Mouse (Mus musculus) lung, postnatal 0 days (tissue): ENCODE results near the gene Tfap2c. TPM values are rescaled to one million over a fixed set of nuclear protein-coding genes. Genes with fewer than 3 reads are reported as not detected.

Experiments
- ATAC-seq: fragments of 200-750 bp; cut with Nextera tagmentation; 2 replicates; pipeline ENCODE4 v1.8.0; 2017; ENCODE audit warnings: moderate library complexity
- DNase-seq: peaks from one replicate; pipeline ENCODE4 v3.0.0-alpha.2; 2016; ENCODE audit warnings: low spot score
- H3K27ac ChIP-seq: fragments of 300-500 bp; sonication (generic); 2 replicates; pipeline ENCODE4 v1.5.1; 2014; ENCODE audit warnings: antibody characterized with exemption, mild to moderate bottlenecking, low read length, mixed read lengths
- H3K27me3 ChIP-seq: fragments of 300-500 bp; sonication (generic); replicated peaks from 2 replicates; pipeline ENCODE4 v1.6.1; 2014; ENCODE audit warnings: low read length, mixed read lengths; ENCODE audit not compliant: insufficient read depth
- H3K36me3 ChIP-seq: fragments of 300-500 bp; sonication (generic); 2 replicates; pipeline ENCODE4 v1.6.1; 2014; ENCODE audit warnings: low read length, mixed read lengths; ENCODE audit not compliant: insufficient read depth
- H3K4me1 ChIP-seq: fragments of 300-500 bp; sonication (generic); 2 replicates; pipeline ENCODE4 v1.6.1; 2014; ENCODE audit warnings: antibody characterized with exemption, low read depth, low read length, mixed read lengths; ENCODE audit not compliant: insufficient read depth
- H3K4me2 ChIP-seq: fragments of 300-500 bp; sonication (generic); replicated peaks from 2 replicates; pipeline ENCODE4 v1.6.1; 2014; ENCODE audit warnings: low read depth, mild to moderate bottlenecking, low read length, moderate library complexity, mixed read lengths
- H3K4me3 ChIP-seq: fragments of 300-500 bp; sonication (generic); 2 replicates; pipeline ENCODE4 v1.5.1; 2014; ENCODE audit warnings: low read depth, low read length
- H3K9ac ChIP-seq: fragments of 300-500 bp; sonication (generic); replicated peaks from 2 replicates; pipeline ENCODE4 v1.6.1; 2014; ENCODE audit warnings: low read depth, mild to moderate bottlenecking
- H3K9me3 ChIP-seq: fragments of 300-500 bp; sonication (generic); 2 replicates; pipeline ENCODE4 v1.6.1; 2016; ENCODE audit warnings: low read length, mixed read lengths
- CTCF ChIP-seq: IDR thresholded peaks from 2 replicates; pipeline ENCODE4 v1.5.1; 2016; ENCODE audit warnings: antibody characterized with exemption, mild to moderate bottlenecking
- EP300 ChIP-seq: IDR thresholded peaks from 2 replicates; pipeline ENCODE4 v1.6.1; 2016; ENCODE audit warnings: antibody characterized with exemption, mild to moderate bottlenecking, control low read depth
- WGBS: fragments of 180-500 bp; shearing (Covaris S2); extraction: QIAGEN DNeasy Blood & Tissue Kit; methylation state at CpG from one replicate; pipeline ENCODE4 v1.1.7; 2014; 5-methylcytosine and 5-hydroxymethylcytosine counted together
- polyA plus RNA-seq: library from polyadenylated mRNA; unstranded; fragments of >200 nt; fragmentation: Nextera tagmentation; extraction: Ambion mirVana; gene quantifications from 2 replicates; pipeline ENCODE4 v1.2.1, GENCODE M21; 2015

The Tfap2c gene
- polyA plus RNA-seq, 1 experiment from 2014 or later, result not detected

DNA sequence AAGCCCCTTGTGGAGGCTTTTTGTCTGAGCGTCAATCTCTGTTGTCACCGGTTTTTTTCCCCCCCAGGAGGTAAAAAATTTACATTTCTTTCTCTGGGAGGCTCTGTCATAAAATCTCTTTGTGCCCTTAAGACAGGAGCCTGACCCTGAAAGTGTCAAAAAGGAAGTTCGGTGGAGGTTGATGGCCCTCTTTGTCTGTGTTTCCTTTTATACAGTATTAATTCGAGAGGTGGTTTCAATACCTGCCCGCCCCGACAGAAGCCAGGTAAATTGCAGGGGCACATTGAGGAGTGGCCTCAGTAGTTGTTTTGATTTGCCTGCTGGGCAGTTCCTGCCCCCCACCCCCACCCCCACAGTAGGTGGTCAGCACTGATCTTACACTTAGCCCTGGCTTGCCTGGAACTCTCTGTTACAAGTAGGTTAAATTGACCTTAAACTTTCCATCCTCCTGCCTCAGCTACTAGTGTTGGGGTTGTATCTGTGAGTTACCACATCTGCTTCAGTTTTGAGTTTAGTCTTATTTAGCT is 4.7 kb upstream of the Tfap2c start:
- WGBS, result 19% methylated on average over 6 of the region's 6 CpGs

DNA sequence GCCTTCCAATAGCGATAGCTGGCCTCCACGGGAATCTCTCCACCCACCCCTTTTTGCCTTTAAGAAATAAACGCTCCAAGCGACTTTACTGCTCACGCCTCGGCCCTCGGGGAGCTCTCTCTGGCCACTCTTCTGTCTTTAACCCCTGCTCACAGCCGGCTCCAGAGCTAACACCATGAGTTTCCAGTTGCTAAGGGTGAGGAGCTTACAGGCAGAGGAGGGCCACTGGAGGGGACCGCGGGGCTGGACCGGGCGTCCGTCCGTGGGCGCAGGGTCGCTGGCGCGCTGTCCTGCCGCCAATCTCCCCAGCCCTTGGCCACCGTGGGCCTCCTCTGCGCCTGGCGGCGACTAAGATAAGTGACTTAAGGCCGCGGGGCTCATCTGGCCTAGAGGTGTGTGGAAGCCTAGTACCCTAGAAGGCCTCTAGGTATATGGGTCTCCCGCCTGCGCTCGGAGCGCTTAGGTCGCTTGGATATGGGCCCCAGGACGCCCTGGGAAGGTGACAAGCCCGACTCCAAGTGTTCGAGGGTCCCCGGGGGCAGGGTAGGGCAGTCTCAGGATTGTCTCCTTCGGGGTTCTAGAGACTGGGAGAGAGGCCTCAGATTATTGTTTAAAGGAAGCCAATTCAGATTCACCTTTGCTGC is 3.7 kb upstream of the Tfap2c start:
- Histone ChIP-seq H3K27me3 (peaks cover 64% of the 10 kb centered on the region), H3K4me3 (no peak overlapping the region), H3K36me3 (no peaks in the 10 kb centered on the region), H3K4me2 (no peak overlapping the region), H3K27ac (no peak overlapping the region), H3K4me1 (peaks cover 6% of the 10 kb centered on the region), H3K9ac (no peak overlapping the region), H3K9me3 (no peaks in the 10 kb centered on the region)
- TF ChIP-seq CTCF (no peak), EP300 (no peak)
- no peak for ATAC-seq
- no peak for DNase-seq
- 9% methylated on average over 35 of the region's 35 CpGs for WGBS

More for the DNA sequence above, 4.7 kb upstream of the Tfap2c start:
- DNase-seq (no peak), ATAC-seq (no peak)
- TF ChIP-seq EP300, result no peak
- no peak for TF ChIP-seq CTCF
- H3K4me3 ChIP-seq, result no peak overlapping the region
- H3K9ac ChIP-seq, result no peak overlapping the region
- H3K9me3 ChIP-seq, result no peaks in the 10 kb centered on the region
- H3K27me3 ChIP-seq, result peaks cover 53% of the 10 kb centered on the region
- H3K27ac ChIP-seq, result no peak overlapping the region
- H3K36me3 ChIP-seq, result no peaks in the 10 kb centered on the region
- H3K4me2 ChIP-seq, result no peak overlapping the region
- H3K4me1 ChIP-seq, result peaks cover 2% of the 10 kb centered on the region

DNA sequence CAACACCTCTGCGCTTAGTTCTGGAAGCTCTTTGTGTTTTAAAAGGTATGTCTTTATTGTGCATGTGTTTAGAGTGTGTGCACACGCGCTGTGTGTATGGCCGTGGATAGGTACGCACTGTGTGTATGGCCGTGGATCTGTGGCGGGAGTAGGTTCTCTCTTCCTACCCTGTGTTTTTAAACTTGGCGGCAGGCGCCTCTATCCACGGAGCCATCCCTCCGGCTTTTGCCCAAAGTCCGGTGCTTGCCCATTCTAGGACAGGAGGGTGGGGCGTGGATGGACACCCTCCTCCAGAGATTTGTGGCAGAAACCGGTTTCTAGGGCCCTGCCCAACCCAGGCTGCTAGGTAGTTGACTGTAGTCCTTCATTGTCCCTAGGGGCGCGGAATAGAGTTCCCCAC is 2.8 kb upstream of the Tfap2c start:
- H3K9me3 ChIP-seq, result no peaks in the 10 kb centered on the region
- TF ChIP-seq CTCF (no peak), EP300 (no peak)
- H3K4me1 ChIP-seq, result peaks cover 10% of the 10 kb centered on the region
- H3K9ac ChIP-seq, result no peak overlapping the region
- no peaks in the 10 kb centered on the region for H3K36me3 ChIP-seq
- H3K4me3 ChIP-seq, result no peak overlapping the region
- H3K27me3 ChIP-seq, result peaks cover 72% of the 10 kb centered on the region
- no peak overlapping the region for H3K4me2 ChIP-seq
- no peak overlapping the region for H3K27ac ChIP-seq
- DNase-seq (no peak), ATAC-seq (no peak)
- WGBS, result 15% methylated on average over 16 of the region's 16 CpGs

DNA sequence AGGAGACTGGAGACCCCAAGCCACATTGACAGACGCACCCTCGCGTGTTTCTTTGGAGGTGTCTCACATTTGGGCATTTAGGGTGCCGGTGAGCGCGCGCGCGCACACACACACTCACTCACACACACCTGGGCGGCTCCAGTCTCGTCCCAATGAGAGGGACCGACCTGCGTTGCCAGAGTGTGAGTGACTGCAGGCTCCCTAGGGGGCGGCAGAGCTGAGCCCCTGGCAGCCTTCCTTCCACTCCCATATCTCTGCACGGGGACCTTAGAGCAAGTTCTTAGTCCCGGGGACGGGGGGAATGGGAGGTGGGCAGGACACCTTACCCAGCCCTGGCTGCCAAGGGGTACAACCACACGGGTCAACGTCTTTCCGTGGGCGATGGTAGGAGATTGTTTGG is 2.3 kb upstream of the Tfap2c start:
- TF ChIP-seq CTCF (peak; percentile 75), EP300 (no peak)
- DNase-seq (peak; percentile 66), ATAC-seq (peak; percentile 62)
- Histone ChIP-seq H3K9me3 (no peaks in the 10 kb centered on the region), H3K4me2 (0 out of 2 replicates have a peak overlapping the region, but pooled peaks have one; percentile 11), H3K27me3 (peaks cover 78% of the 10 kb centered on the region), H3K4me1 (peaks cover 10% of the 10 kb centered on the region), H3K36me3 (no peaks in the 10 kb centered on the region), H3K9ac (no peak overlapping the region), H3K27ac (no peak overlapping the region), H3K4me3 (peak overlapping the region; percentile 5; the same call in 1 of the 2 replicates)
- 2% methylated on average over 21 of the region's 21 CpGs for WGBS

DNA sequence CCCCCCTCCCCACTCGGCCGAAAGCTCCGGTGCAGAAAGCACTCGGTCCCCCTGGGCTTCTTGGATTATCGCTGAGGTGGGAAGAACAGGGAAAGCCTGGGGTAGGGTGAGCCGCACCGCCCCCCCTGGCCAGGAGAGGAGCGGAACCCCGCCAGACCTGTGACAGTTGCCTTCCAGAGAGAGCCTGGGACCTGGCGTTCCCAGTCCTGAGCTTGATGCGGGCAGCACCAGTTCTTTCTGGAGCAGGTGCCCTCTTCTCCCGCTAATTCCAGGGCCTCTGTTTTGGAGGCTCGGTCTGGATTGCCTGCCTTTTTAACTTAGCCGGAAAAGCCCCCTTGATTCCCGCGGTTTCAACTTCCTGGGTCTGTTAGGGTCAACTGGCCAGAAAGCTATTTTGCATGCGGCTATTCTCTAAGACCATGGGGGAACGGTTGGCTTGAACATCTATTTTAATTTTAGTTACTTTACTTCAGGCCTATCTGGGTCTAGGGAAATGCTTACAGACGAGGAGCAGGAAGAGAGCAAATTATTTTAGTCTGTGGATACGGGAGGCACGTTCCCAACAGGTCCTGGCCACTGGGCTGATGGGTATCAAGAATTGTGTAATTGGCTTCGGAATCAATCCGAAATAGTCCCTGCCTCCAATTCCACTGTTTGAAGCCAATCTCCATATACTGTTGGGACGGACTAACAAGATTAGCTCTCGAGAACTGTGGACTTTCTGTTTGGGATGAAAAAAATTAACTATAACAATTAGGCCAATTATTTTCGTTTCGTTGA is 1.4 kb upstream of the Tfap2c start:
- no peak overlapping the region for H3K4me2 ChIP-seq
- no peaks in the 10 kb centered on the region for H3K9me3 ChIP-seq
- TF ChIP-seq CTCF (no peak), EP300 (no peak)
- ATAC-seq (no peak), DNase-seq (no peak)
- H3K4me3 ChIP-seq, result no peak overlapping the region
- 3% methylated on average over 24 of the region's 27 CpGs for WGBS
- H3K36me3 ChIP-seq, result no peaks in the 10 kb centered on the region
- H3K27me3 ChIP-seq, result peaks cover 86% of the 10 kb centered on the region
- H3K9ac ChIP-seq, result no peak overlapping the region
- H3K4me1 ChIP-seq, result peaks cover 10% of the 10 kb centered on the region
- H3K27ac ChIP-seq, result no peak overlapping the region

DNA sequence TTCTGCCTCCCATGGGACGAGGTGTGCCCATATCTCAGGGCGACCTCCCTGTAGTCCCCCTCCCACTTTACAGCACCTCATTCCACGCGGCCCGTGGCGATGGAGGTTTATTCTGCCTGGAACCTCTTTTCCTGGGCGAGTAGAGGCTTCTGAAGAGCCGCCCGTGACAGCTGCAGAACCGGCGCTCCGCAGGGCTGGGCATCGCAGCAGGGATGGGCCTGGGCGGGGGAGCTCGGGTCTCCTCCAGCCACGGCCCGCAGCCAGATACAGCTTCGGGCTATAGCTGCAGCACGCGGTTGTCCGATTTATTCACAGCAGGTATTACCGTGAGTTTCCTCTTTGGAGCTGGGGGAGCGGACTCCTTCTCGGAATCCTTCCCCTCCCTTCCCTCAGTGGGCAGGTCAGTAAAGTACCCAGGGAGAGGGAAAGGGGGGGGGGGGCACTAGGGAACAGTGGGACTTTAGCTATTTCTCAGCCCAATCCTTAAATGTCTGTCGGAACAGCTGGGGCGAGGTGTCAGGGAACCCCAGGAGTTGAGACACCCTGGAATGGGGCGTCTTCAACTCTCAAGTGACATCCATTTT is 629 bp upstream of the Tfap2c start:
- no peaks in the 10 kb centered on the region for H3K36me3 ChIP-seq
- H3K27ac ChIP-seq, result no peak overlapping the region
- H3K9me3 ChIP-seq, result no peaks in the 10 kb centered on the region
- peaks cover 93% of the 10 kb centered on the region for H3K27me3 ChIP-seq
- no peak for TF ChIP-seq EP300
- no peak for TF ChIP-seq CTCF
- no peak overlapping the region for H3K4me3 ChIP-seq
- DNase-seq (no peak), ATAC-seq (no peak)
- peaks cover 10% of the 10 kb centered on the region for H3K4me1 ChIP-seq
- no peak overlapping the region for H3K4me2 ChIP-seq
- no peak overlapping the region for H3K9ac ChIP-seq
- WGBS, result under 1% methylated on average over 27 of the region's 27 CpGs
